Mouse (Mus musculus) liver, embryonic 13.5 days (tissue): ENCODE results near the gene Gpr62. TPM values are rescaled to one million over a fixed set of nuclear protein-coding genes. Genes with fewer than 3 reads are reported as not detected.

Experiments used
- ATAC-seq: fragments of 200-750 bp; cut with Nextera tagmentation; 2 replicates; pipeline ENCODE4 v1.8.0; 2017; ENCODE audit warnings: low read depth, mild to moderate bottlenecking, moderate number of reproducible peaks, moderate library complexity
- DNase-seq: peaks from one replicate; pipeline ENCODE4 v3.0.0; 2022
- H3K27ac ChIP-seq: fragments of 300-500 bp; sonication (generic); 2 replicates; pipeline ENCODE4 v1.5.1; 2015; ENCODE audit warnings: moderate library complexity, mild to moderate bottlenecking, inconsistent platforms
- H3K27me3 ChIP-seq: fragments of 300-500 bp; sonication (generic); 2 replicates; pipeline ENCODE4 v1.6.1; 2015; ENCODE audit warnings: mild to moderate bottlenecking, inconsistent platforms
- H3K36me3 ChIP-seq: fragments of 300-500 bp; sonication (generic); 2 replicates; pipeline ENCODE4 v1.6.1; 2015; ENCODE audit warnings: mild to moderate bottlenecking, inconsistent platforms
- H3K4me1 ChIP-seq: fragments of 300-500 bp; sonication (generic); replicated peaks from 2 replicates; pipeline ENCODE4 v1.6.1; 2015; ENCODE audit warnings: inconsistent platforms
- H3K4me2 ChIP-seq: fragments of 300-500 bp; sonication (generic); 2 replicates; pipeline ENCODE4 v1.6.1; 2015; ENCODE audit warnings: inconsistent platforms, mild to moderate bottlenecking, moderate library complexity
- H3K4me3 ChIP-seq: fragments of 300-500 bp; sonication (generic); replicated peaks from 2 replicates; pipeline ENCODE4 v1.5.1; 2015; ENCODE audit warnings: mild to moderate bottlenecking, inconsistent platforms
- H3K9ac ChIP-seq: fragments of 300-500 bp; sonication (generic); 2 replicates; pipeline ENCODE4 v1.6.1; 2015; ENCODE audit warnings: mild to moderate bottlenecking, inconsistent platforms
- H3K9me3 ChIP-seq: fragments of 300-500 bp; sonication (generic); replicated peaks from 2 replicates; pipeline ENCODE4 v1.6.1; 2016; ENCODE audit warnings: inconsistent platforms
- WGBS: fragments of 180-500 bp; shearing (Covaris S2); methylation state at CpG from one replicate; pipeline ENCODE4 v1.1.7; 2015; ENCODE audit not compliant: insufficient replicate concordance; 5-methylcytosine and 5-hydroxymethylcytosine counted together
- polyA plus RNA-seq: library from polyadenylated mRNA; unstranded; fragments of >200 nt; fragmentation: Nextera tagmentation; extraction: Ambion mirVana; gene quantifications from 2 replicates; pipeline ENCODE4 v1.2.1, GENCODE M21; 2015

The Gpr62 gene
- polyA plus RNA-seq, 1 experiment from 2014 or later = not detected

GRCm38 (mm10) chr9:106483136-106483535, 17.4 kb upstream of the Gpr62 start:
- no peak for DNase-seq
- Histone ChIP-seq H3K27me3 (no peaks in the 10 kb centered on the region), H3K4me1 (peaks cover 13% of the 10 kb centered on the region), H3K9me3 (no peaks in the 10 kb centered on the region), H3K36me3 (peaks cover 64% of the 10 kb centered on the region), H3K4me3 (no peak overlapping the region), H3K9ac (no peak overlapping the region), H3K27ac (no peak overlapping the region), H3K4me2 (no peak overlapping the region)
- no peak; the same call in 1 of the 2 replicates for ATAC-seq
- WGBS = 91% methylated on average over 10 of the region's 10 CpGs

GRCm38 (mm10) chr9:106482578-106483115, 16.9 kb upstream of the Gpr62 start:
- Histone ChIP-seq H3K36me3 (peaks cover 64% of the 10 kb centered on the region), H3K9ac (no peak overlapping the region), H3K4me3 (no peak overlapping the region), H3K4me1 (peaks cover 17% of the 10 kb centered on the region), H3K27me3 (no peaks in the 10 kb centered on the region), H3K4me2 (no peak overlapping the region), H3K9me3 (no peaks in the 10 kb centered on the region), H3K27ac (no peak overlapping the region)
- DNase-seq = no peak
- WGBS = 80% methylated on average over 17 of the region's 17 CpGs
- no peak for ATAC-seq

- H3K4me2 ChIP-seq = no peak overlapping the region
- H3K9ac ChIP-seq = no peak overlapping the region
- H3K9me3 ChIP-seq = no peaks in the 10 kb centered on the region
- peaks cover 64% of the 10 kb centered on the region for H3K36me3 ChIP-seq
- DNase-seq (no peak), ATAC-seq (no peak)
- no peak overlapping the region for H3K27ac ChIP-seq
- no peaks in the 10 kb centered on the region for H3K27me3 ChIP-seq
- WGBS = 81% methylated on average over 13 of the region's 13 CpGs
- peaks cover 24% of the 10 kb centered on the region for H3K4me1 ChIP-seq
- no peak overlapping the region for H3K4me3 ChIP-seq
Observed at GRCm38 (mm10) chr9:106481676-106482075, 15.9 kb upstream of the Gpr62 start.

GRCm38 (mm10) chr9:106481075-106481474, 15.3 kb upstream of the Gpr62 start:
- Histone ChIP-seq H3K9ac (no peak overlapping the region), H3K9me3 (no peaks in the 10 kb centered on the region), H3K4me2 (no peak overlapping the region), H3K4me3 (no peak overlapping the region), H3K27ac (no peak overlapping the region), H3K4me1 (peaks cover 30% of the 10 kb centered on the region), H3K36me3 (peaks cover 63% of the 10 kb centered on the region), H3K27me3 (no peaks in the 10 kb centered on the region)
- ATAC-seq = no peak
- DNase-seq = no peak
- WGBS = 77% methylated on average over 15 of the region's 15 CpGs

GRCm38 (mm10) chr9:106480541-106480940, 14.8 kb upstream of the Gpr62 start:
- DNase-seq = no peak
- 70% methylated on average over 7 of the region's 7 CpGs for WGBS
- no peak for ATAC-seq
- H3K9ac ChIP-seq = no peak overlapping the region
- peaks cover 57% of the 10 kb centered on the region for H3K36me3 ChIP-seq
- no peak overlapping the region for H3K4me2 ChIP-seq
- no peaks in the 10 kb centered on the region for H3K9me3 ChIP-seq
- no peak overlapping the region for H3K4me3 ChIP-seq
- H3K4me1 ChIP-seq = peaks cover 35% of the 10 kb centered on the region
- H3K27ac ChIP-seq = no peak overlapping the region
- no peaks in the 10 kb centered on the region for H3K27me3 ChIP-seq

GRCm38 (mm10) chr9:106478101-106478500, 12.4 kb upstream of the Gpr62 start:
- Histone ChIP-seq H3K4me2 (peak overlapping the region; percentile 98), H3K4me1 (peaks cover 51% of the 10 kb centered on the region), H3K36me3 (peaks cover 33% of the 10 kb centered on the region), H3K27me3 (no peaks in the 10 kb centered on the region), H3K9ac (peak overlapping the region; percentile 73), H3K4me3 (peak overlapping the region; percentile 75), H3K27ac (no peak overlapping the region), H3K9me3 (no peaks in the 10 kb centered on the region)
- WGBS = 62% methylated on average over 9 of the region's 9 CpGs
- ATAC-seq = no peak
- DNase-seq = no peak

- H3K9me3 ChIP-seq = no peaks in the 10 kb centered on the region
- peak overlapping the region; percentile 75 for H3K4me3 ChIP-seq
- peak overlapping the region; percentile 98 for H3K4me2 ChIP-seq
- DNase-seq = no peak
- peaks cover 51% of the 10 kb centered on the region for H3K4me1 ChIP-seq
- no peak overlapping the region for H3K27ac ChIP-seq
- H3K9ac ChIP-seq = peak overlapping the region; percentile 73
- H3K27me3 ChIP-seq = no peaks in the 10 kb centered on the region
- peaks cover 29% of the 10 kb centered on the region for H3K36me3 ChIP-seq
- under 1% methylated on average over 16 of the region's 16 CpGs for WGBS
- ATAC-seq = no peak
Observed at GRCm38 (mm10) chr9:106477649-106478048, 11.9 kb upstream of the Gpr62 start.

- DNase-seq (peak; percentile 99), ATAC-seq (peak; percentile 98)
- Histone ChIP-seq H3K27me3 (no peaks in the 10 kb centered on the region), H3K9ac (peak within 1 kb of the TSS; percentile 73), H3K4me2 (peak within 1 kb of the TSS; percentile 98), H3K9me3 (no peaks in the 10 kb centered on the region), H3K4me3 (peak within 1 kb of the TSS; percentile 75), H3K36me3 (peaks cover 25% of the 10 kb centered on the region), H3K4me1 (peaks cover 51% of the 10 kb centered on the region), H3K27ac (0 out of 2 replicates have a peak within 1 kb of the TSS, but pooled peaks have one; percentile 35)
- WGBS = 0% methylated on average over 41 of the region's 41 CpGs
Observed at GRCm38 (mm10) chr9:106476924-106477484, 11.3 kb upstream of the Gpr62 start, which contains the start of gene Parp3. Gene Parp3, minus strand, starts transcription at chr9:106476949.

- ATAC-seq (0 out of 2 replicates have a peak, but pooled peaks have one; percentile 1), DNase-seq (peak; percentile 20)
- 0 out of 2 replicates have a peak overlapping the region, but pooled peaks have one; percentile 35 for H3K27ac ChIP-seq
- H3K4me1 ChIP-seq = peaks cover 51% of the 10 kb centered on the region
- H3K9me3 ChIP-seq = no peaks in the 10 kb centered on the region
- WGBS = 17% methylated on average over 16 of the region's 16 CpGs
- peak overlapping the region; percentile 9; the same call in 1 of the 2 replicates for H3K4me3 ChIP-seq
- no peaks in the 10 kb centered on the region for H3K27me3 ChIP-seq
- peaks cover 19% of the 10 kb centered on the region for H3K36me3 ChIP-seq
- peak overlapping the region; percentile 15; the same call in 1 of the 2 replicates for H3K9ac ChIP-seq
- peak overlapping the region; percentile 98 for H3K4me2 ChIP-seq
Observed at GRCm38 (mm10) chr9:106476002-106476923, 10.5 kb upstream of the Gpr62 start.

GRCm38 (mm10) chr9:106475663-106476001, 9.9 kb upstream of the Gpr62 start, which contains the start of gene Rrp9:
Gene Rrp9, plus strand, starts transcription at chr9:106475963.
- no peak for ATAC-seq
- Histone ChIP-seq H3K27me3 (no peaks in the 10 kb centered on the region), H3K9me3 (no peaks in the 10 kb centered on the region), H3K9ac (peak within 1 kb of the TSS; percentile 15; the same call in 1 of the 2 replicates), H3K4me2 (peak within 1 kb of the TSS; percentile 98), H3K36me3 (peaks cover 13% of the 10 kb centered on the region), H3K4me3 (peak within 1 kb of the TSS; percentile 9; the same call in 1 of the 2 replicates), H3K27ac (0 out of 2 replicates have a peak within 1 kb of the TSS, but pooled peaks have one; percentile 35), H3K4me1 (peaks cover 51% of the 10 kb centered on the region)
- 73% methylated on average over 10 of the region's 10 CpGs for WGBS
- no peak for DNase-seq

- DNase-seq (peak; percentile 14), ATAC-seq (no peak)
- Histone ChIP-seq H3K4me3 (no peak overlapping the region), H3K4me2 (no peak overlapping the region), H3K9ac (0 out of 2 replicates have a peak overlapping the region, but pooled peaks have one; percentile 10), H3K36me3 (peaks cover 7% of the 10 kb centered on the region), H3K9me3 (no peaks in the 10 kb centered on the region), H3K27ac (no peak overlapping the region), H3K27me3 (no peaks in the 10 kb centered on the region), H3K4me1 (peaks cover 51% of the 10 kb centered on the region)
- 67% methylated on average over 7 of the region's 7 CpGs for WGBS
Observed at GRCm38 (mm10) chr9:106475046-106475445, 9.3 kb upstream of the Gpr62 start.
